Mouse (Mus musculus) midbrain, embryonic 12.5 days (tissue): Measurements from ENCODE around the gene Tmem167b. TPM values are rescaled to one million over a fixed set of nuclear protein-coding genes. Genes with fewer than 3 reads are reported as not detected.

Experiments used
- ATAC-seq: fragments of 200-750 bp; cut with Nextera tagmentation; 2 replicates; pipeline ENCODE4 v1.8.0; 2017; ENCODE audit warnings: low read depth, moderate TSS enrichment, moderate library complexity; ENCODE audit not compliant: low FRiP score
- H3K27ac ChIP-seq: fragments of 300-500 bp; sonication (generic); replicated peaks from 2 replicates; pipeline ENCODE4 v1.5.1; 2016; ENCODE audit warnings: mild to moderate bottlenecking
- H3K27me3 ChIP-seq: fragments of 300-500 bp; sonication (generic); 2 replicates; pipeline ENCODE4 v1.6.1; 2016; ENCODE audit warnings: mild to moderate bottlenecking
- H3K36me3 ChIP-seq: fragments of 300-500 bp; sonication (generic); 2 replicates; pipeline ENCODE4 v1.6.1; 2016
- H3K4me1 ChIP-seq: fragments of 300-500 bp; sonication (generic); 2 replicates; pipeline ENCODE4 v1.6.1; 2016
- H3K4me2 ChIP-seq: fragments of 300-500 bp; sonication (generic); replicated peaks from 2 replicates; pipeline ENCODE4 v1.6.1; 2016; ENCODE audit warnings: mild to moderate bottlenecking, moderate library complexity
- H3K4me3 ChIP-seq: fragments of 300-500 bp; sonication (generic); 2 replicates; pipeline ENCODE4 v1.5.1; 2016; ENCODE audit warnings: mild to moderate bottlenecking
- H3K9ac ChIP-seq: fragments of 300-500 bp; sonication (generic); replicated peaks from 2 replicates; pipeline ENCODE4 v1.6.1; 2016; ENCODE audit warnings: mild to moderate bottlenecking, moderate library complexity
- H3K9me3 ChIP-seq: fragments of 300-500 bp; sonication (generic); 2 replicates; pipeline ENCODE4 v1.6.1; 2016; ENCODE audit warnings: mild to moderate bottlenecking
- WGBS: fragments of 180-500 bp; shearing (Covaris S2); methylation state at CpG from one replicate; pipeline ENCODE4 v1.1.7; 2016; 5-methylcytosine and 5-hydroxymethylcytosine counted together
- polyA plus RNA-seq: library from polyadenylated mRNA; unstranded; fragments of >200 nt; fragmentation: Nextera tagmentation; extraction: Ambion mirVana; gene quantifications from 2 replicates; pipeline ENCODE4 v1.2.1, GENCODE M21; 2016

Gene Tmem167b
- polyA plus RNA-seq, 1 experiment from 2014 or later = 66.4 TPM

DNA sequence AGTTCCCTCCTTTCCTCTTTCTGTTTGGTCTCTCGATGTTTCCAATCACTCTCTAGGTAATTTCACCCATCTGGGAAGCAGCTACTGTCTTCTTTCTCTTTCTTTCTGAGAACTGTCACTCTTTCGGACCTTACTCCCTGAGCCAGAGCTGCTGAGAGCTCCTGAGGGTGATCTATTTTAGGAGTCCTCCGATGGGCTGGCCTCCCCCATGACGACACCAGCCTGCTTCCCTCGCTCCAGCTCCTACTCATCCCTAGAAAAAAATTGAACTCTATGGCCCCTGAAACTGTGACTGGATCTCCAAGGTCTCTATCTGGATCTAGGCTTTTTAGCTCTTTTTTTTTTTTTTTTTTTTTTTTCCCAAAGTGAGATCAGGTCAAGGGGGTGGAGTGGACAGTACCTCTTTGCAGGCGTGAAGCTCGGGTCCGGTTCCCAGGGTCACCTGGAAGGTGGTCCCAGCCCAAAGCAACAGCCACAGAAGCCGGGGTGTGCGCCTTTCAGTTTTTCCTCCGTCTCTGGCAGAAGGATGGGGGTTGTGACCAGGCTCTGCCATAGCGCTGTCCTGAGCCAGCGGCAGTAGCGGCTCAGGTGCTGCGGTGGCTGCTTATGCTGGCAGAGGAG is 26.3 kb downstream of the Tmem167b start:
- peak; percentile 14; the same call in 1 of the 2 replicates for ATAC-seq
- peaks cover 8% of the 10 kb centered on the region; the same call in 1 of the 2 replicates for H3K4me1 ChIP-seq
- no peak overlapping the region for H3K27ac ChIP-seq
- WGBS = 8% methylated on average over 15 of the region's 15 CpGs
- peak overlapping the region; percentile 54 for H3K4me3 ChIP-seq
- H3K9ac ChIP-seq = no peak overlapping the region
- peaks cover 17% of the 10 kb centered on the region for H3K27me3 ChIP-seq
- no peaks in the 10 kb centered on the region for H3K9me3 ChIP-seq
- H3K4me2 ChIP-seq = peak overlapping the region; percentile 97
- no peaks in the 10 kb centered on the region for H3K36me3 ChIP-seq

DNA sequence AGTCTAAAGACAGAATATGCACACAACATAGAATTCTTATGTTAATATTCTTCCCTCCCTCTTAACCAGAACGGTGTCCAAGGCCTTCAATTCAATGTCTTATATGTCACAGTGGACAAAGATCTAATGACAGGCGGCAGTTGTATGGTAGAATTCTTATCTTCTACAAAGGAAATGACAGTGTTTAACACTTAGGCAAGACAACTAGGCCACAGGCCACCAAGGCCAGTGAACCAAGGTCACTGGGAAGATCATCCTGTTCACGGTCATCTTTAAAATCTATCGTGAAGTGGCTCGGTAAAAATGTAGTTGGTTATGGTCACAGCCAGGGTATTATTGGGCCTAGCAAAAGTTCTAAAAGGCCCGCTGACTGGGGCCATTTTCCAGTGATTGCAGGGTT is 28.3 kb downstream of the Tmem167b start, which contains the start of gene 1700013F07Rik:
Gene 1700013F07Rik (plus strand): TSS at position 200 of the 400 bp plus-strand sequence.
- H3K27ac ChIP-seq = no peak within 1 kb of the TSS
- no peaks in the 10 kb centered on the region for H3K36me3 ChIP-seq
- H3K4me2 ChIP-seq = no peak within 1 kb of the TSS
- ATAC-seq = no peak
- H3K4me1 ChIP-seq = peaks cover 8% of the 10 kb centered on the region; the same call in 1 of the 2 replicates
- no peaks in the 10 kb centered on the region for H3K9me3 ChIP-seq
- H3K27me3 ChIP-seq = peaks cover 17% of the 10 kb centered on the region
- no peak within 1 kb of the TSS for H3K4me3 ChIP-seq
- WGBS = 87% methylated on average over 6 of the region's 6 CpGs
- no peak within 1 kb of the TSS for H3K9ac ChIP-seq

DNA sequence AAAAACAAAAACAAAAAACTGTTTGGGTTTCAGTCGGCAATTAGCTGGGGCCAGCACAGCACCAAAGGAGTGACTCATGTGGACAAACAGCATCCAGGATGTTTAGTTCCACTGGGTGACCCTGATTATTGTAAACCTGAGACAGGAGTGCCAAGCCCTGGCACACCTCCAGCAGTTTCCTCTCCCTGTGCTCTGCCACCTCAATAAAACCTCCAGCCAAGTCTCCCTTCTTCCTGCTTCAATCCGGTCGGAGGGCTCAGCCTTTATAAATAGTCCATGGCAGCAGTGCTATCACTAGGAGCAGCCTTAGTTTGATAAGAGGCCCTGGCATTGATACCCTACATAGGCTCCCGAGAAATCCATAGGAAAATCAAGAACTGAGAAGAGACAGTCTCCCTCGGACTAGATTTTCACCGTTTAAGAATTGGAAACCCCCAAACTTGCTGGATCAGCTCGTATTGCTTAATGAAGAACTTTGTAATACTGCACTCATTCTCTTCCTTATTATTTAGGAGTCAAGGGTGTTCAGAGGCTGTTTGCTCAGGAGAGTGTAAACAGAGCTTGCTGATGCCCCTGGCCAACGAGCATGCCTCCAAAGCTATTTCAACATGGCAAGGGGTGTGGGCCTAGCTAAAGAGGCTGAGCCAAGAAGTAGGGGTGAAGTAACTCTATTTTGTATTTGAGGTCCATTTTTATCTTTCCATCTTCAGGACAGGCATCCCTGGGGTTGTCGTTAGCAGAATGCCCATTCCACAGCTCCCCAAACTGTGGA is 29.0 kb downstream of the Tmem167b start:
- no peak for ATAC-seq
- 81% methylated on average over 9 of the region's 9 CpGs for WGBS
- Histone ChIP-seq H3K4me3 (no peak overlapping the region), H3K4me2 (no peak overlapping the region), H3K36me3 (no peaks in the 10 kb centered on the region), H3K4me1 (peaks cover 8% of the 10 kb centered on the region; the same call in 1 of the 2 replicates), H3K27me3 (peaks cover 17% of the 10 kb centered on the region), H3K27ac (no peak overlapping the region), H3K9ac (no peak overlapping the region), H3K9me3 (0 out of 2 replicates have a peak, but pooled peaks cover 3% of the 10 kb centered on the region)

DNA sequence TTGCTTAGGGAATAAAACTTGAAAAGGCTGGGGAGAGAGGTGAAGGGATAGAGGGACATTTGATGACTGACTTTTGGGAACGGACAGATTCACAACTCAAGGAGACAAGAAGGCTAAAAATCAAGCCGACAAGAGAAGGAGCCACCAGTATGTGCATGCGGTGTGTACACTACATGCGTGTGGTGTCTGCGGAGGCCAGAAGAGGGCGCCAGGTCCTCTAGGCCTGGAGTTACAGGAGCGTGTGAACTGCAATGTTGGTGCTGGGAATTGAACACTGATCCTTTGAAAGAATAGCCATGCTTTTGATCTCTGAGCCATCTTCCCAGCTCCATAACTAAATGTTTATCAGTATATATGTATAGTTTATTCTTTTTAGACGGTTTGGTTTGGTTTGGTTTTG is 33.8 kb downstream of the Tmem167b start:
- H3K4me2 ChIP-seq = no peak overlapping the region
- no peak overlapping the region for H3K9ac ChIP-seq
- no peaks in the 10 kb centered on the region for H3K36me3 ChIP-seq
- no peaks in the 10 kb centered on the region for H3K4me1 ChIP-seq
- ATAC-seq = no peak
- H3K9me3 ChIP-seq = 0 out of 2 replicates have a peak, but pooled peaks cover 3% of the 10 kb centered on the region
- H3K27ac ChIP-seq = no peak overlapping the region
- WGBS = 93% methylated on average over 8 of the region's 8 CpGs
- no peak overlapping the region for H3K4me3 ChIP-seq
- no peaks in the 10 kb centered on the region for H3K27me3 ChIP-seq

DNA sequence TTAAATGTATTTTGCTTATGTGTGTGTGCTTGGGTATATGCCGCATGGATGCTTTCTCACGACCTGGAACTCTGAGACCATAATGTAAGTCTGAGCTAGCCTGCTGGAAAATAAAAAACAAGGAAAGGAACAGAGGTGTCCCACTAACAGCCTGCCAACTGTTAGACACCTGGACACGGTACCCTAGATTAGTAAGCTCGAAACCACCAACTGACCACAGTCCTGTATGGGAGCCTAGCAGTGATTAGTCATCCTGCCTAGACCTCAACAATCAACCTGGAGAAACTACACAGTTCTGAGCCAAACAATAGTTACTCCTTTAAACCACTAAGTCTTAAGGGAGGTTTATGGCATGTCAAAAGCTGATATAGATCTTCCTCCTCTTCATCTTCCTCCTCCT is 38.9 kb downstream of the Tmem167b start:
- WGBS = 96% methylated on average over 4 of the region's 4 CpGs
- no peaks in the 10 kb centered on the region for H3K4me1 ChIP-seq
- no peak overlapping the region for H3K27ac ChIP-seq
- no peak overlapping the region for H3K4me2 ChIP-seq
- no peak overlapping the region for H3K4me3 ChIP-seq
- ATAC-seq = no peak
- no peaks in the 10 kb centered on the region for H3K27me3 ChIP-seq
- H3K9me3 ChIP-seq = 0 out of 2 replicates have a peak, but pooled peaks cover 1% of the 10 kb centered on the region
- H3K36me3 ChIP-seq = no peaks in the 10 kb centered on the region
- H3K9ac ChIP-seq = no peak overlapping the region

DNA sequence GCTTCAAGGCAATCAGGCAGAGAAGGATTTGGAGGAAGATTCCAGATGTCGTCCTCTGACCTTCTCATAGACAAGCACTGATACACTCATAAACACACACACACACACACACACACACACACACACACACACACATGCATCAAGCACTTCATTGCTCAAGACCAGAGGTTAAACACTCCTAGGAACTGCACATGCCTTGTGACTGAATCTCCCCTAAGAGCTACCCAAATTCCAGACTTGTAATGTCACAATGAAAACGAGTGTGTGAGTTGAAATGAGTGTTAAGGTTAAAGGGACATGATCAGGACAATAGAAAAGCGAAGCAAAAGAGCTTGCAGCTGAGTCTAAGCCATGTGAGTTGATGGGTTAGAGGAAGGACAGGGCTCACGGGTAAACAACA is 44.0 kb downstream of the Tmem167b start:
- H3K27me3 ChIP-seq = no peaks in the 10 kb centered on the region
- H3K9ac ChIP-seq = no peak overlapping the region
- no peak overlapping the region for H3K4me3 ChIP-seq
- no peaks in the 10 kb centered on the region for H3K9me3 ChIP-seq
- WGBS = 56% methylated on average over 4 of the region's 4 CpGs
- no peak for ATAC-seq
- no peaks in the 10 kb centered on the region for H3K36me3 ChIP-seq
- no peak overlapping the region for H3K27ac ChIP-seq
- no peaks in the 10 kb centered on the region for H3K4me1 ChIP-seq
- no peak overlapping the region for H3K4me2 ChIP-seq

DNA sequence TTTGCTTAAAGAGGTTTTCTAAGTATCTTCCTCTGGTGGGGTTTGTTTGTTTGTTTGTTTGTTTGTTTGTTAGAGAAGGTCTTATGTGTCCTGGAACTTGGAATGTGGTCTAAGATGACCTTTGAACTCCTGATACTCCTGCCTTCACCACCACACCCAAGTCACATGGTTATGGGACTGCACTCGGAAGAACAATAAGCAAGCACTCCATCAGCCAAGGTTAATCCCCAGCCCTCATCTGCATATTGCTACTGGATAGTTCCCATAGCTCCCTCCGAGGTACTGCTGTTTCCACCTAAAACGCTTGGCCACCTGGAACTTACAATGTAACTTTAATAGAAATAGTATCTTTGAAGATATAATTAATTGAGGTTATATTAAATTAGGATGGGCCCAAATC is 48.8 kb downstream of the Tmem167b start:
- Histone ChIP-seq H3K36me3 (no peaks in the 10 kb centered on the region), H3K9me3 (no peaks in the 10 kb centered on the region), H3K9ac (no peak overlapping the region), H3K4me2 (no peak overlapping the region), H3K4me1 (peaks cover 15% of the 10 kb centered on the region), H3K27ac (no peak overlapping the region), H3K27me3 (no peaks in the 10 kb centered on the region), H3K4me3 (no peak overlapping the region)
- WGBS = 58% methylated on average over 3 of the region's 3 CpGs
- no peak for ATAC-seq

DNA sequence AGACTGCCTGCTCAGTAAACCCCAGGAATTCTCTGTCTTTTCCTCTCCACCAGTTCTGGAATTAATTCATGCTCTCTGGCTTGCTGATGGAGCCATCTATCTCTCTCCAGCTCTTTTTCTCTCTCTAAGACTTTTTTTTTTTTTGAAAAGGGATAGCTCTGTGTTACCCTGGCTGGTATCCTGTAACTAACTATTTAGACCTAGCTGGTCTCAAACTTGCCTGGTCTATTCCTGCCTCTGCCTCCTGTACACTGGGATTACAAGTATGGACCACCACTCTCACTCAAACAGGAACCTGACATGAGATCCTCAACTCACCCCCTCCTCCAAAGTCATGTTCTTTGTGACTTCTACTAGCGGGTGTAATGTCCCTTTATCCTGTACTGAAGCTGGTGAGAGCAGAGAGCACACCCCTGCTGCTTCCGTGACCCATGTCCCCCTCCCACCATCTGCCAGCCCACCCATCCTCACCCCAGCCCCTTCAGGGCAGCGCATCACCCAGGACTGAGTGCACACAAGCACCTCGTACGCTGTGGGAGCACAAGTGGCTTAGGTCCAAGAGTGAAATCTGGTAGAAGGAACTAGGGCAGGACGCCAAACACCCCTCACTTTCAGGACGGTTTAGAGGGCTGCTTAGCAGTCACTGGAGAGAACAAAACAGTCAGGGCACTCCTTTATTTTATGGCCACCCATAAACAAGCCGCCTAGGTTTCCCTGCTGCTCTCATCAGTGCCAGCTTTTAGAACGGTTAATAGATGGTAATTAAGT is 51.4 kb downstream of the Tmem167b start:
- 0 out of 2 replicates have a peak overlapping the region, but pooled peaks have one; percentile 28 for H3K9ac ChIP-seq
- H3K9me3 ChIP-seq = no peaks in the 10 kb centered on the region
- no peaks in the 10 kb centered on the region for H3K27me3 ChIP-seq
- H3K36me3 ChIP-seq = no peaks in the 10 kb centered on the region
- 0 out of 2 replicates have a peak, but pooled peaks have one; percentile 54 for ATAC-seq
- no peak overlapping the region for H3K4me2 ChIP-seq
- peaks cover 15% of the 10 kb centered on the region for H3K4me1 ChIP-seq
- H3K4me3 ChIP-seq = no peak overlapping the region
- H3K27ac ChIP-seq = peak overlapping the region; percentile 35; the same call in 1 of the 2 replicates
- 15% methylated on average over 9 of the region's 9 CpGs for WGBS

DNA sequence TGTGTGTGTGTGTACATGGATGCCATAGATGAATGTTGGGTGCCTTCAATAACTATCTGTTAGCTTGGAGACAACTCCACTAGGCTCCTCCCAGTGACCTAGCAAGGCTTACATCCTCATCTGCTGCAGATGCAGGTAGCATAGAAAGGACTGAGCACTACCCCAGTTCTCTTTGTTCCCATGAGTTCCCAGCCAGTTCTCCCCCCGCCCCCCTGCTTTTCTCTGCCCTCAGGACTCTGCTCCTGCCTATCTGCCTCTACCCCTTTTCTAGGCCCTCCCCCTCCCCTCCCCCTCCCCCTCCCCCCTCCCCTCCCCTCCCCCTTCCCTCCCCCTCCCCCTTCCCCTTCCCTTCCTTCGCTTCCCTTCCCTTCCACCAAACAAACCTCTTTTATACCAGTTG is 52.1 kb downstream of the Tmem167b start:
- Histone ChIP-seq H3K4me3 (no peak overlapping the region), H3K27me3 (no peaks in the 10 kb centered on the region), H3K27ac (no peak overlapping the region), H3K36me3 (no peaks in the 10 kb centered on the region), H3K4me2 (no peak overlapping the region), H3K9me3 (no peaks in the 10 kb centered on the region), H3K4me1 (peaks cover 15% of the 10 kb centered on the region), H3K9ac (no peak overlapping the region)
- ATAC-seq = 0 out of 2 replicates have a peak, but pooled peaks have one; percentile 30
- 56% methylated on average over 2 of the region's 2 CpGs for WGBS

DNA sequence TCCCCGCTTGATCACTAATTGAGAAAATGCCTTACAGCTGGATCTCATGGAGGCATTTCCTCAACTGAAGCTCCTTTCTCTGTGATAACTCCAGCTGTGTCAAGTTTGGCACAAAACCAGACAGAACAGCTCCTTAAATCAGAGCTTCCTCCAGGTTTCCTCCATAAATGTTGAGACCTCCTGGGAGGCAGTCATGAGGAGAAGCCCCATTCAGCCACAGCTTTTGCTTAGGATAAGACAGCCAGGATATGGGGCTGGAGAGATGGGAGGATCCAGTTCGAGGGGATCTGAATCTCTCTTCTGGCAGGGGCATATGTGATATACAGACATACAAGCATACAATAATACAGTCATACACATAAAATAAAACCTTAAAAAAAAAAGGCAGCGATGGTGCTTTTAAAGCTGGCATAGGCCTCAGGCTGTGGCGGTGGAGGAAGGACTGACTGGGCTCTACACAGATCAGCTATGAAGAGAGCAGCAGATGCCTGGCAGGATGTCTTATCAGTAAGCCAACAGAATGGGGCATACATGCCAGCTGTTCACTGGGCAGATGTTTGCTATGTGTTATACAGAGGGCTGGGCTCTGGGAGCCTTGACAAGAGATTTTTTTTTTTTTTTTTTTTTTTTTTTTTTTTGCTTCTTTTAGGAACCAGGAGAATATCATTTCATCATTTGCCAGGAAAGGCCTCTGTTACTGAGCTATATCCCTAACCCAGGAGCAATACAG is 53.4 kb downstream of the Tmem167b start:
- no peak overlapping the region for H3K4me2 ChIP-seq
- WGBS = 77% methylated on average over 4 of the region's 4 CpGs
- ATAC-seq = no peak

More for the DNA sequence above, 53.4 kb downstream of the Tmem167b start:
- Histone ChIP-seq H3K4me1 (peaks cover 15% of the 10 kb centered on the region), H3K36me3 (no peaks in the 10 kb centered on the region), H3K9me3 (no peaks in the 10 kb centered on the region), H3K4me3 (no peak overlapping the region), H3K9ac (no peak overlapping the region), H3K27ac (no peak overlapping the region), H3K27me3 (no peaks in the 10 kb centered on the region)
